Mouse (Mus musculus) stomach, embryonic 15.5 days (tissue): ENCODE measurements at regions not wholly inside any gene's neighbourhood (a gene's known extent, or its start where the extent isn't known, plus 50 kb on each side); places are given as distances from the start of the nearest gene placed in this dataset.

Source experiments
- ATAC-seq: fragments of 200-750 bp; cut with Nextera tagmentation; 2 replicates; pipeline ENCODE4 v1.8.0; 2017; ENCODE audit warnings: low read depth, moderate number of reproducible peaks, moderate TSS enrichment; ENCODE audit not compliant: insufficient read depth, low FRiP score
- H3K27ac ChIP-seq: fragments of 300-500 bp; sonication (generic); 2 replicates; pipeline ENCODE4 v1.5.1; 2015; ENCODE audit warnings: mild to moderate bottlenecking, inconsistent platforms
- H3K27me3 ChIP-seq: fragments of 300-500 bp; sonication (generic); replicated peaks from 2 replicates; pipeline ENCODE4 v1.6.1; 2015; ENCODE audit warnings: inconsistent platforms
- H3K36me3 ChIP-seq: fragments of 300-500 bp; sonication (generic); 2 replicates; pipeline ENCODE4 v1.6.1; 2015; ENCODE audit warnings: inconsistent platforms
- H3K4me1 ChIP-seq: fragments of 300-500 bp; sonication (generic); 2 replicates; pipeline ENCODE4 v1.6.1; 2015; ENCODE audit warnings: inconsistent platforms
- H3K4me2 ChIP-seq: fragments of 300-500 bp; sonication (generic); 2 replicates; pipeline ENCODE4 v1.6.1; 2015; ENCODE audit warnings: mild to moderate bottlenecking, inconsistent platforms
- H3K4me3 ChIP-seq: fragments of 300-500 bp; sonication (generic); replicated peaks from 2 replicates; pipeline ENCODE4 v1.5.1; 2015; ENCODE audit warnings: inconsistent platforms
- H3K9ac ChIP-seq: fragments of 300-500 bp; sonication (generic); 2 replicates; pipeline ENCODE4 v1.6.1; 2015; ENCODE audit warnings: inconsistent platforms
- H3K9me3 ChIP-seq: fragments of 300-500 bp; sonication (generic); 2 replicates; pipeline ENCODE4 v1.6.1; 2016; ENCODE audit warnings: inconsistent platforms
- WGBS: fragments of 180-500 bp; shearing (Covaris S2); methylation state at CpG from one replicate; pipeline ENCODE4 v1.1.7; 2015; 5-methylcytosine and 5-hydroxymethylcytosine counted together

DNA sequence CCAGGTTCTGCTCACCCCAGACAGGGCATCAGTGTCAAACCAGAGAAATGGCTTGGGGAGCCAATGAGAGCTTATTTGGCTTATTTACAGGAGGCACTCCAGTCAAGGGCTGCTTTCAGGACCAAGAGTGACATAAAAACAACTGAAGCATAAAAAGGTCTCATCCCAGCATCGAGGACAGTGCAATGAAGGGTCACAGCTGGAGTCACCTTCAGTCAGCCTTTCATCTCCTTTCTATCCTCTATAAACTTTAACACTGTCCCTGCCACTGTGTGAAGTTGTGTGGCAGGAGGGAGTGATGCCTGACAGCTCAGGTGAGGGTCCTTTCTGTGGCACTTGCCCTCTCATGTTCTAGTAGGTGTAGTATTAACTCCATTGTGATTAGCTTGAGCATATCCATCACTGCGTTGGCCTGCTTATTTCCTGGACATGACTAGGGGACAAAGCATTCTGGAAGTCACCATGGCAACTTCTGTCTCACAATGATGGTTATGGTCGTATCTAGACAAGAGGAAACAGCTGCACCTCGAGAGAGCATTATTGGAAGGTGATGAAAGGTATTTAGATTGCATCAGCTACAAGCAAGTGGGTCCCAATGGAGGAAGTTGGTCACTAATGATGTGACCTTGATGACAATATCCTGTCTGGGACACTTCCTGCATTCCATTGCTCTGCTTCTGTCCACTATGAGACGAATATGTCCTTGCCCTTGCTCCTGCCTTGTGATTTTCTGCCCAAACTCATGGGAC lies 87.8 kb upstream of the Enpp6 start:
- H3K4me2 ChIP-seq, result no peak overlapping the region
- H3K9ac ChIP-seq, result no peak overlapping the region
- no peaks in the 10 kb centered on the region for H3K9me3 ChIP-seq
- H3K27ac ChIP-seq, result no peak overlapping the region
- H3K36me3 ChIP-seq, result no peaks in the 10 kb centered on the region
- no peak for ATAC-seq
- H3K4me1 ChIP-seq, result 0 out of 2 replicates have a peak, but pooled peaks cover 3% of the 10 kb centered on the region
- WGBS, result 45% methylated on average over 5 of the region's 5 CpGs
- H3K4me3 ChIP-seq, result no peak overlapping the region
- no peaks in the 10 kb centered on the region for H3K27me3 ChIP-seq

- 81% methylated on average over 4 of the region's 4 CpGs for WGBS
- no peak for ATAC-seq
These were observed 85.9 kb upstream of the Enpp6 start for GRCm38 (mm10) chr8:46900826-46901225.

GRCm38 (mm10) chr8:46904731-46905130 lies 82.0 kb upstream of the Enpp6 start:
- no peaks in the 10 kb centered on the region for H3K9me3 ChIP-seq
- no peak for ATAC-seq

More at GRCm38 (mm10) chr8:46900826-46901225, 85.9 kb upstream of the Enpp6 start:
- H3K4me2 ChIP-seq, result no peak overlapping the region
- H3K9me3 ChIP-seq, result no peaks in the 10 kb centered on the region
- no peak overlapping the region for H3K27ac ChIP-seq
- no peak overlapping the region for H3K9ac ChIP-seq
- 0 out of 2 replicates have a peak, but pooled peaks cover 3% of the 10 kb centered on the region for H3K4me1 ChIP-seq
- H3K36me3 ChIP-seq, result no peaks in the 10 kb centered on the region
- no peaks in the 10 kb centered on the region for H3K27me3 ChIP-seq
- no peak overlapping the region for H3K4me3 ChIP-seq

DNA sequence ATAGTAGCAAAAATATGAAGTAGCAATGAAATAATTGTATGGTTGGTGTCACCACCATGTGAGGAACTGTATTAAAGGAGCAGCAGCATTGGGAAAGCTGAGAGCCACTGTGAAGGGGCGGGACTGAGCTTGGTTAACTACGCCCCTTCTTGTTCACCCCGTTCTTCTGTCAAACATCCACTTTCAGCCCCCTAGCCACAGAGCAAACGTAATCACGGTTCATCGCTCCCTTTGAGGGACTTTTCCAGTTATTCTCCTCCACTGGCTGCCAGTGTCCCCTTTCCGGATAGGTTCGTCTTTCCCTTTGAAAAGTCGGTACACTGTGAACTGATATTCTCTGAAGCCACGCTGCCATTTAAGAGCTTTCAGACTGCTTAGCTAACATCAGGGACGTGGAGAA lies 79.3 kb upstream of the Enpp6 start:
- Histone ChIP-seq H3K9ac (no peak overlapping the region), H3K4me3 (no peak overlapping the region), H3K36me3 (no peaks in the 10 kb centered on the region), H3K27ac (no peak overlapping the region), H3K9me3 (no peaks in the 10 kb centered on the region), H3K27me3 (no peaks in the 10 kb centered on the region), H3K4me2 (no peak overlapping the region), H3K4me1 (no peaks in the 10 kb centered on the region)
- 75% methylated on average over 11 of the region's 11 CpGs for WGBS
- no peak for ATAC-seq

More at GRCm38 (mm10) chr8:46904731-46905130, 82.0 kb upstream of the Enpp6 start:
- H3K9ac ChIP-seq, result no peak overlapping the region
- no peaks in the 10 kb centered on the region for H3K4me1 ChIP-seq
- no peaks in the 10 kb centered on the region for H3K27me3 ChIP-seq
- no peak overlapping the region for H3K4me2 ChIP-seq
- 69% methylated on average over 3 of the region's 3 CpGs for WGBS
- no peak overlapping the region for H3K27ac ChIP-seq
- no peak overlapping the region for H3K4me3 ChIP-seq
- H3K36me3 ChIP-seq, result no peaks in the 10 kb centered on the region

DNA sequence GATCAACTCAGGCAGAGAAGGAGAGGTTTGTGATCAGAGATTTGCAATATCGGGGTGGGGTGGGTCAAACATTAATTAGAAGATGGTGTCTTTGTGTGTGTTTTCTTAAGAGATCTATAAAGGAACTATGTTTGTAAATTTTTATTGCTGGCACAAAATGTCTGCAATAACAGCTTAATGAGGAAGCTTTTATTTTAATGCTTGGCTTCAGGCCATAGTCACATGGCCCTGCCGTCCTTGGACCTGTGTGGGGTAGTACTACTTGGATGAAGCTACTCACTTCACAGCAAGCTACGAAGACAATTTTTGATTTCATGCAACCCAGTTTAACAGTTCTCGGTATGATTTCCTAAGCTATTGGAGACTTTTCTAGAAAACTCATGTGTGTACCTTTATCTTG lies 78.5 kb upstream of the Enpp6 start:
- H3K4me2 ChIP-seq, result no peak overlapping the region
- H3K9me3 ChIP-seq, result no peaks in the 10 kb centered on the region
- ATAC-seq, result no peak
- no peak overlapping the region for H3K27ac ChIP-seq
- WGBS, result 84% methylated on average over 4 of the region's 4 CpGs
- no peak overlapping the region for H3K4me3 ChIP-seq
- H3K27me3 ChIP-seq, result no peaks in the 10 kb centered on the region
- H3K9ac ChIP-seq, result no peak overlapping the region
- no peaks in the 10 kb centered on the region for H3K36me3 ChIP-seq
- no peaks in the 10 kb centered on the region for H3K4me1 ChIP-seq

- Histone ChIP-seq H3K4me3 (no peak overlapping the region), H3K9ac (no peak overlapping the region), H3K27me3 (no peaks in the 10 kb centered on the region), H3K27ac (no peak overlapping the region), H3K4me1 (no peaks in the 10 kb centered on the region), H3K4me2 (no peak overlapping the region), H3K9me3 (no peaks in the 10 kb centered on the region), H3K36me3 (no peaks in the 10 kb centered on the region)
- ATAC-seq, result no peak
- 42% methylated on average over 5 of the region's 5 CpGs for WGBS
These were observed 72.7 kb upstream of the Enpp6 start for GRCm38 (mm10) chr8:46913956-46914355.

- no peaks in the 10 kb centered on the region for H3K27me3 ChIP-seq
- no peak for ATAC-seq
- WGBS, result 32% methylated on average over 3 of the region's 3 CpGs
These were observed 66.6 kb upstream of the Enpp6 start for GRCm38 (mm10) chr8:46920071-46920470.

DNA sequence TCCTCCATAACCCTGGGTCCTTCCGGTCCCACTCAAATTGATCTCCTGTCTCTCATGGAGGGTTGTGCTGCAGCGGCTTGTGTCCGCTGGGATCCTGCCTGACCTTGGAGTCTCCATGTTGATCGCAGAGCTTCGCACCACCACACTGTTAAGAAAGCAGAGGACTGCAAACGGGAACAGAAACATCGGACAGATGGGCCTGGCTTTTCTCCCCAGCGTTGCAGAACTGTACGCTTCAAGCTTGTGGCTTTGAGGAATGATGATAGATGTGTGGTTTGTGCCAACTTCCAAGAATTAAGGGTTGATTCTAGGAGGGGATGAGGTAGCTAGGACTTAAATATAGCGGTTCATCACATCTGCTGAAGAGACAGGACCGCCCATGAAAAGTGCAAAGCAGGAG lies 65.6 kb upstream of the Enpp6 start:
- Histone ChIP-seq H3K9me3 (no peaks in the 10 kb centered on the region), H3K9ac (no peak overlapping the region), H3K4me1 (no peaks in the 10 kb centered on the region), H3K27ac (no peak overlapping the region), H3K4me3 (no peak overlapping the region), H3K27me3 (no peaks in the 10 kb centered on the region), H3K4me2 (no peak overlapping the region), H3K36me3 (no peaks in the 10 kb centered on the region)
- WGBS, result 84% methylated on average over 11 of the region's 11 CpGs
- no peak for ATAC-seq

More at GRCm38 (mm10) chr8:46920071-46920470, 66.6 kb upstream of the Enpp6 start:
- no peak overlapping the region for H3K4me2 ChIP-seq
- no peaks in the 10 kb centered on the region for H3K36me3 ChIP-seq
- no peaks in the 10 kb centered on the region for H3K4me1 ChIP-seq
- no peak overlapping the region for H3K4me3 ChIP-seq
- no peaks in the 10 kb centered on the region for H3K9me3 ChIP-seq
- no peak overlapping the region for H3K27ac ChIP-seq
- H3K9ac ChIP-seq, result no peak overlapping the region

- Histone ChIP-seq H3K27ac (no peak overlapping the region), H3K4me2 (no peak overlapping the region), H3K9me3 (no peaks in the 10 kb centered on the region), H3K4me1 (no peaks in the 10 kb centered on the region), H3K36me3 (no peaks in the 10 kb centered on the region), H3K27me3 (no peaks in the 10 kb centered on the region), H3K9ac (no peak overlapping the region), H3K4me3 (no peak overlapping the region)
- no peak for ATAC-seq
- 91% methylated on average over 7 of the region's 7 CpGs for WGBS
These were observed 65.1 kb upstream of the Enpp6 start for GRCm38 (mm10) chr8:46921585-46921984.

- 51% methylated on average over 13 of the region's 13 CpGs for WGBS
- no peaks in the 10 kb centered on the region for H3K4me1 ChIP-seq
- no peak for ATAC-seq
- H3K36me3 ChIP-seq, result no peaks in the 10 kb centered on the region
- H3K4me3 ChIP-seq, result no peak overlapping the region
- no peak overlapping the region for H3K9ac ChIP-seq
- H3K9me3 ChIP-seq, result no peaks in the 10 kb centered on the region
- no peak overlapping the region for H3K4me2 ChIP-seq
- H3K27me3 ChIP-seq, result no peaks in the 10 kb centered on the region
- no peak overlapping the region for H3K27ac ChIP-seq
These were observed 61.7 kb upstream of the Enpp6 start for GRCm38 (mm10) chr8:46924787-46925548.

GRCm38 (mm10) chr8:46928718-46929117 lies 58.0 kb upstream of the Enpp6 start:
- Histone ChIP-seq H3K4me1 (no peaks in the 10 kb centered on the region), H3K36me3 (no peaks in the 10 kb centered on the region), H3K4me2 (no peak overlapping the region), H3K27ac (no peak overlapping the region), H3K9me3 (no peaks in the 10 kb centered on the region), H3K27me3 (no peaks in the 10 kb centered on the region), H3K4me3 (no peak overlapping the region), H3K9ac (no peak overlapping the region)
- no peak for ATAC-seq
- 64% methylated on average over 6 of the region's 6 CpGs for WGBS

DNA sequence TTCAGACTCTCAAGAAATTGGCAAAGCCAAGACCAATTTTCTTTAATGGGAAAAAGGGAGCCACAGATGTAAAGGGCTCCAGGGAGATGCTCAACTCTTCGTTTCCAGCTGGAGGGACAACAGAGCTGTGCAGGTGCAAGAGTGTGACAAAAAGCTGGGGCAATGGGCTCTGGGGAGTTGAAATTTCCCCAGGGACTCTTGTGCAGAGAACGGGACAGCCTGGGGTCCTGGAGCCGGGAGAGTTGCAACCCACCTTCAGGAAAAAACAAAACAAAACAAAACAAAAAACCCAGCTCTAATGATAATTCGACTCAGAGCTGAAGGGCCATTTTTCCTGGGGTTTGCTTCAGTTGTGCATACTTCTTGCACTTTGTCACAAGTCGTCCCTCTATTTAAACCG lies 57.0 kb upstream of the Enpp6 start:
- ATAC-seq, result no peak

More for the DNA sequence above, 57.0 kb upstream of the Enpp6 start:
- no peaks in the 10 kb centered on the region for H3K36me3 ChIP-seq
- H3K27ac ChIP-seq, result no peak overlapping the region
- no peaks in the 10 kb centered on the region for H3K27me3 ChIP-seq
- 83% methylated on average over 6 of the region's 6 CpGs for WGBS
- no peaks in the 10 kb centered on the region; the same call in 1 of the 2 replicates for H3K4me1 ChIP-seq
- no peak overlapping the region for H3K4me3 ChIP-seq
- H3K9me3 ChIP-seq, result no peaks in the 10 kb centered on the region
- H3K9ac ChIP-seq, result no peak overlapping the region
- no peak overlapping the region for H3K4me2 ChIP-seq
